Mouse (Mus musculus) testis, adult 2 months (tissue): ENCODE results near the gene Erf.

Experiments
- CTCF ChIP-seq: fragments of 200-500 bp; IDR thresholded peaks from 2 replicates; pipeline ENCODE4 v1.5.1; 2012; ENCODE audit warnings: low read depth, mild to moderate bottlenecking, inconsistent platforms, low read length, moderate library complexity; ENCODE audit not compliant: control insufficient read depth, insufficient read depth, insufficient replicate concordance
- POLR2A ChIP-seq: fragments of 200-500 bp; IDR thresholded peaks from 2 replicates; pipeline ENCODE4 v1.6.1; 2012; ENCODE audit warnings: low read depth, mild to moderate bottlenecking, inconsistent platforms, low read length, moderate library complexity; ENCODE audit not compliant: control insufficient read depth

DNA sequence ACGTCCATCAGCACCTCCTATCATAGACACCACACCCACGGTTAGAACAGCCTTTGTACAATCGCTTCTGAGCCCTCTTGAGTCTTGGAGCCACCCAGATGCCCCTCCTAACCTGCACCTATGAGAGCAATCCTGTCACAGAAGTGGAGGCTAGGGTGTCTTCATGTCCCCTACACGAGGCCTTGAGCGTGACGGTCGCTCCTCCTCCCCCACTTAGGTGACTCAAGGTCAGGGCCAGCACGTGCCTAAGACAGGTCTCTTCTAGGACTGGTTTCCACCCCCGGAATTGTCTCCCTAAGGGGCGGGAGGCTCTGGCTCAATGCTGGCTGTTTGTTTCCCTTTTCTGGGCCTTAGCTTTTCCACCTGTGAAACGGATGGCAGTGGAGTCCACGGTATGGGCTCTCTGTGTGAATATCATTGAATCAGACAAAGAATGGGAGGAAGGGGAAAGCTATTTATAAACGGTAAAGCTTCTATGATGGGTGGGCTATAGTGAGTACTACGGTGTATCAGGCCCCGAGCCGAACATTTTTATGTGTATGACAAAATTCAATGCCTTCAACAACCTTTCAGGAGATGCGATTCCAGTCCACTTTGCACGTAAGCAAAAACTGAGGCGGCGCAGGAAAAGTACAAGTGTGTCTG is 30.0 kb downstream of the Erf start, which contains the start of gene Dedd2:
- no peak for TF ChIP-seq CTCF
- no peak for TF ChIP-seq POLR2A
